Mouse (Mus musculus) kidney, postnatal 0 days (tissue): ENCODE data around the gene Gpatch3. TPM values are rescaled to one million over a fixed set of nuclear protein-coding genes. Genes with fewer than 3 reads are reported as not detected.

Source experiments
- ATAC-seq: fragments of 200-750 bp; cut with Nextera tagmentation; replicated peaks from 2 replicates; pipeline ENCODE4 v1.8.0; 2017; ENCODE audit warnings: low read depth, moderate number of reproducible peaks, moderate TSS enrichment, moderate library complexity; ENCODE audit not compliant: low FRiP score
- DNase-seq: peaks from one replicate; pipeline ENCODE4 v3.0.0-alpha.2; 2016; ENCODE audit warnings: low spot score
- H3K27ac ChIP-seq: fragments of 300-500 bp; sonication (generic); 2 replicates; pipeline ENCODE4 v1.5.1; 2014; ENCODE audit warnings: mild to moderate bottlenecking
- H3K27me3 ChIP-seq: fragments of 300-500 bp; sonication (generic); 2 replicates; pipeline ENCODE4 v1.6.1; 2014; ENCODE audit warnings: low read length, mixed read lengths; ENCODE audit not compliant: insufficient read depth
- H3K36me3 ChIP-seq: fragments of 300-500 bp; sonication (generic); 2 replicates; pipeline ENCODE4 v1.6.1; 2014; ENCODE audit warnings: low read length, mixed read lengths; ENCODE audit not compliant: insufficient read depth
- H3K4me1 ChIP-seq: fragments of 300-500 bp; sonication (generic); replicated peaks from 2 replicates; pipeline ENCODE4 v1.6.1; 2014; ENCODE audit warnings: antibody characterized with exemption, low read length, mixed read lengths; ENCODE audit not compliant: insufficient read depth
- H3K4me2 ChIP-seq: fragments of 300-500 bp; sonication (generic); 2 replicates; pipeline ENCODE4 v1.6.1; 2014; ENCODE audit warnings: mild to moderate bottlenecking, low read length, moderate library complexity, mixed read lengths
- H3K4me3 ChIP-seq: fragments of 300-500 bp; sonication (generic); replicated peaks from 2 replicates; pipeline ENCODE4 v1.5.1; 2014; ENCODE audit warnings: low read depth, low read length
- H3K9ac ChIP-seq: fragments of 300-500 bp; sonication (generic); 2 replicates; pipeline ENCODE4 v1.6.1; 2014; ENCODE audit warnings: low read depth, low read length
- H3K9me3 ChIP-seq: fragments of 300-500 bp; sonication (generic); replicated peaks from 2 replicates; pipeline ENCODE4 v1.6.1; 2016; ENCODE audit warnings: low read length, inconsistent platforms, mixed read lengths
- CTCF ChIP-seq: IDR thresholded peaks from 2 replicates; pipeline ENCODE4 v1.5.1; 2016; ENCODE audit warnings: antibody characterized with exemption, low read depth, mild to moderate bottlenecking, moderate library complexity
- WGBS: fragments of 180-500 bp; shearing (Covaris S2); extraction: QIAGEN DNeasy Blood & Tissue Kit; methylation state at CpG from one replicate; pipeline ENCODE4 v1.1.7; 2014; 5-methylcytosine and 5-hydroxymethylcytosine counted together
- polyA plus RNA-seq: library from polyadenylated mRNA; unstranded; fragments of >200 nt; fragmentation: Nextera tagmentation; extraction: Ambion mirVana; gene quantifications from 2 replicates; pipeline ENCODE4 v1.2.1, GENCODE M21; 2015

Gene Gpatch3
- polyA plus RNA-seq, 1 experiment from 2014 or later = 8.2 TPM

GRCm38 (mm10) chr4:133604856-133605255, 30.3 kb downstream of the Gpatch3 start:
- ATAC-seq (no peak), DNase-seq (no peak)
- H3K27ac ChIP-seq = no peak overlapping the region; the same call in 1 of the 2 replicates
- no peak for TF ChIP-seq CTCF
- H3K27me3 ChIP-seq = peaks cover 6% of the 10 kb centered on the region; the same call in 1 of the 2 replicates
- H3K9me3 ChIP-seq = no peaks in the 10 kb centered on the region
- H3K4me3 ChIP-seq = no peak overlapping the region
- H3K36me3 ChIP-seq = peaks cover 22% of the 10 kb centered on the region
- no peak overlapping the region for H3K9ac ChIP-seq
- 66% methylated on average over 6 of the region's 6 CpGs for WGBS
- H3K4me2 ChIP-seq = no peak overlapping the region
- 0 out of 2 replicates have a peak, but pooled peaks cover 7% of the 10 kb centered on the region for H3K4me1 ChIP-seq

GRCm38 (mm10) chr4:133605330-133605729, 30.8 kb downstream of the Gpatch3 start:
- Histone ChIP-seq H3K4me3 (no peak overlapping the region), H3K27ac (no peak overlapping the region; the same call in 1 of the 2 replicates), H3K4me2 (no peak overlapping the region), H3K9me3 (no peaks in the 10 kb centered on the region), H3K4me1 (0 out of 2 replicates have a peak, but pooled peaks cover 4% of the 10 kb centered on the region), H3K9ac (no peak overlapping the region), H3K36me3 (peaks cover 25% of the 10 kb centered on the region), H3K27me3 (peaks cover 1% of the 10 kb centered on the region; the same call in 1 of the 2 replicates)
- WGBS = 66% methylated on average over 9 of the region's 9 CpGs
- TF ChIP-seq CTCF = no peak
- DNase-seq = no peak
- ATAC-seq = peak; percentile 22; the same call in 1 of the 2 replicates

- H3K36me3 ChIP-seq = peaks cover 30% of the 10 kb centered on the region
- H3K9ac ChIP-seq = no peak overlapping the region
- no peaks in the 10 kb centered on the region for H3K27me3 ChIP-seq
- ATAC-seq = no peak
- H3K9me3 ChIP-seq = no peaks in the 10 kb centered on the region
- no peak overlapping the region for H3K4me3 ChIP-seq
- no peak overlapping the region for H3K27ac ChIP-seq
- DNase-seq = no peak
- H3K4me1 ChIP-seq = 0 out of 2 replicates have a peak, but pooled peaks cover under 1% of the 10 kb centered on the region
- TF ChIP-seq CTCF = no peak
- no peak overlapping the region for H3K4me2 ChIP-seq
- 79% methylated on average over 10 of the region's 10 CpGs for WGBS
These were observed 32.7 kb downstream of the Gpatch3 start for GRCm38 (mm10) chr4:133607284-133607683.

- Histone ChIP-seq H3K9ac (no peak overlapping the region), H3K4me3 (no peak overlapping the region), H3K4me1 (no peaks in the 10 kb centered on the region), H3K4me2 (no peak overlapping the region), H3K27ac (no peak overlapping the region), H3K9me3 (no peaks in the 10 kb centered on the region), H3K27me3 (no peaks in the 10 kb centered on the region), H3K36me3 (peaks cover 35% of the 10 kb centered on the region)
- ATAC-seq = peak; percentile 57
- TF ChIP-seq CTCF = peak; percentile 91
- 16% methylated on average over 6 of the region's 6 CpGs for WGBS
- DNase-seq = peak; percentile 79
These were observed 35.2 kb downstream of the Gpatch3 start for GRCm38 (mm10) chr4:133609719-133610118.

- H3K4me3 ChIP-seq = no peak overlapping the region
- 94% methylated on average over 5 of the region's 5 CpGs for WGBS
- H3K27me3 ChIP-seq = no peaks in the 10 kb centered on the region
- H3K4me2 ChIP-seq = no peak overlapping the region
- H3K4me1 ChIP-seq = no peaks in the 10 kb centered on the region
- no peak overlapping the region for H3K9ac ChIP-seq
- H3K36me3 ChIP-seq = peaks cover 26% of the 10 kb centered on the region
- no peaks in the 10 kb centered on the region for H3K9me3 ChIP-seq
- DNase-seq (no peak), ATAC-seq (no peak)
- peak; percentile 53; the same call in 1 of the 2 replicates for TF ChIP-seq CTCF
- H3K27ac ChIP-seq = no peak overlapping the region
These were observed 37.3 kb downstream of the Gpatch3 start for GRCm38 (mm10) chr4:133611815-133612214.

GRCm38 (mm10) chr4:133612416-133612815, 37.9 kb downstream of the Gpatch3 start:
- H3K36me3 ChIP-seq = peaks cover 26% of the 10 kb centered on the region
- H3K9ac ChIP-seq = no peak overlapping the region
- no peak overlapping the region for H3K27ac ChIP-seq
- no peak overlapping the region for H3K4me2 ChIP-seq
- H3K4me3 ChIP-seq = no peak overlapping the region
- no peak for ATAC-seq
- H3K27me3 ChIP-seq = no peaks in the 10 kb centered on the region
- no peak for DNase-seq
- no peaks in the 10 kb centered on the region for H3K9me3 ChIP-seq
- peak; percentile 25; the same call in 1 of the 2 replicates for TF ChIP-seq CTCF
- 98% methylated on average over 7 of the region's 7 CpGs for WGBS
- H3K4me1 ChIP-seq = no peaks in the 10 kb centered on the region

GRCm38 (mm10) chr4:133613026-133613425, 38.5 kb downstream of the Gpatch3 start:
- no peak overlapping the region for H3K9ac ChIP-seq
- H3K27me3 ChIP-seq = no peaks in the 10 kb centered on the region
- no peaks in the 10 kb centered on the region for H3K9me3 ChIP-seq
- 95% methylated on average over 8 of the region's 8 CpGs for WGBS
- no peak for DNase-seq
- H3K36me3 ChIP-seq = peaks cover 26% of the 10 kb centered on the region
- no peaks in the 10 kb centered on the region for H3K4me1 ChIP-seq
- H3K27ac ChIP-seq = no peak overlapping the region
- no peak overlapping the region for H3K4me3 ChIP-seq
- ATAC-seq = no peak
- H3K4me2 ChIP-seq = no peak overlapping the region
- no peak for TF ChIP-seq CTCF
